In the genomic region with DNA sequence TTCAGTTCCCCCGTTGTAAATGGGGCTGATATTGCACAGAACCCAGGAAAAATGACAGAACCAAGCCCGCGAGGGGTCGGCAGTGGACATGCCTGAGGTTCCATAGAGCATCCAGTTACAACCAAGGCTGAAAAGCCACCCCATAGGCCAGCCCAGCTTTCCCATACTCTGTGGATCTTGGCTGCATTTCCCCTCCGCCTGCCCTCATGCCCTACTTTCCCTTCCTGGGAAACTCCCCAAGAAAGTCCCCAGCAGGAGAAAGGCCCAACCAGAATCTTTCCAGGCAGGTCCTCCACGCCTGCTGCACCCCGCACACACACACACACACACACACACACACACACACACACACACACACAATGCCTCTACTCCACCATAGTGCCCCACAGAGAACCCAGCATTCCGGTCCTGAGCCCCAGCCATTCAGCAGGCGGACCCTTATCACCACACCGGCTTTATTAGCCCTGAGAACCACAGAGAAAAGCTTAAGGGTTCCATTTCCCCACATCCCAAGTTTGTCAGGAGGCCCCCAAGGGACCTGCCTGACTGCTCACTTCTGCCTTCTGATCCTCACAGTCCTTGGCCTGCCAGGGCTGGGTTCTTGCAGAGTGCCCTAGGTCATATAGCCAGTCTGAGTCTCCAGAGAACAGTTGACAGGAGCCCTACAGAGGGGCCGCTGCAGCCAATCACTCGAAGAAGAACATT, we compare ENCODE assay signal across 12 mouse cellular contexts. TPM values are rescaled to one million over a fixed set of nuclear protein-coding genes. Genes with fewer than 3 reads are reported as not detected.
A peak's percentile ranks its signal among the peaks of the same experiment; 100 is the strongest.
DNase-seq lines count a peak whose midpoint lies in the region; ATAC-seq and TF ChIP-seq lines count a peak whose summit lies in the region.
"Had no signal": no experiment of that assay in that cellular context is flagged by ENCODE, and none has a peak within 500 bp of the region (broad histone marks: within the 10 kb centered on the region; RNA-seq: fewer than 3 reads in every experiment).

No protein-coding gene starts in this region.

- peak; percentile 25; the same call in 1 of the 2 replicates for ATAC-seq in forebrain, postnatal 0 days
- ATAC-seq in forebrain, embryonic 11.5 days (replicated peaks; ENCODE audit: low FRiP score) = no peak
- ATAC-seq in kidney, embryonic 14.5 days (ENCODE audit: low FRiP score, low TSS enrichment) = no peak
- ATAC-seq in heart, embryonic 15.5 days (replicated peaks; ENCODE audit: insufficient number of reproducible peaks, insufficient read depth, low FRiP score, low read depth) = no peak; the same call in 1 of the 2 replicates
- ATAC-seq: forebrain, embryonic 14.5 days had no signal

- no peaks in the 10 kb centered on the region for H3K9me3 ChIP-seq in forebrain, postnatal 0 days (ENCODE audit: low read length)
- H3K9me3 ChIP-seq in forebrain, embryonic 11.5 days (ENCODE audit: control insufficient read depth, low read length) = no peaks in the 10 kb centered on the region
- no peaks in the 10 kb centered on the region for H3K9me3 ChIP-seq in kidney, embryonic 14.5 days (ENCODE audit: control insufficient read depth, low read length)
- no peaks in the 10 kb centered on the region for H3K9me3 ChIP-seq in heart, embryonic 15.5 days (replicated peaks)
- H3K9me3 ChIP-seq: hindbrain, embryonic 15.5 days had no signal

- no peak overlapping the region for H3K4me3 ChIP-seq in forebrain, postnatal 0 days (ENCODE audit: low read depth, low read length)
- no peak overlapping the region for H3K4me3 ChIP-seq in forebrain, embryonic 11.5 days (ENCODE audit: low read depth, low read length)
- H3K4me3 ChIP-seq in kidney, embryonic 14.5 days (ENCODE audit: low read length) = peak overlapping the region; percentile 3; the same call in 1 of the 2 replicates
- peak overlapping the region; percentile 37 for H3K4me3 ChIP-seq in heart, embryonic 15.5 days
- H3K4me3 ChIP-seq: hindbrain, embryonic 15.5 days had no signal

- no peaks in the 10 kb centered on the region for H3K27me3 ChIP-seq in forebrain, postnatal 0 days (ENCODE audit: insufficient read depth, low read length)
- H3K27me3 ChIP-seq in forebrain, embryonic 11.5 days (ENCODE audit: control insufficient read depth, insufficient read depth, low read length) = no peaks in the 10 kb centered on the region
- no peaks in the 10 kb centered on the region for H3K27me3 ChIP-seq in kidney, embryonic 14.5 days (ENCODE audit: control insufficient read depth, insufficient read depth, low read length)
- H3K27me3 ChIP-seq in heart, embryonic 15.5 days = peaks cover 24% of the 10 kb centered on the region
- H3K27me3 ChIP-seq: hindbrain, embryonic 15.5 days had no signal

- WGBS in forebrain, postnatal 0 days = 73% methylated on average over 12 of the region's 12 CpGs
- WGBS in forebrain, embryonic 11.5 days = 71% methylated on average over 12 of the region's 12 CpGs
- 64% methylated on average over 11 of the region's 12 CpGs for WGBS in kidney, embryonic 14.5 days
- WGBS in heart, embryonic 15.5 days = 55% methylated on average over 12 of the region's 12 CpGs

- no peak overlapping the region for H3K9ac ChIP-seq in forebrain, postnatal 0 days
- H3K9ac ChIP-seq in forebrain, embryonic 11.5 days (ENCODE audit: low read length) = no peak overlapping the region
- H3K9ac ChIP-seq in kidney, embryonic 14.5 days (ENCODE audit: low read depth, low read length) = peak overlapping the region; percentile 28; the same call in 1 of the 2 replicates
- H3K9ac ChIP-seq in heart, embryonic 15.5 days = peak overlapping the region; percentile 33; the same call in 1 of the 2 replicates
- H3K9ac ChIP-seq: hindbrain, embryonic 15.5 days had no signal

- no peaks in the 10 kb centered on the region for H3K4me1 ChIP-seq in forebrain, postnatal 0 days (ENCODE audit: insufficient read depth)
- H3K4me1 ChIP-seq in forebrain, embryonic 11.5 days (replicated peaks; ENCODE audit: control insufficient read depth, insufficient read depth, low read length) = no peaks in the 10 kb centered on the region
- H3K4me1 ChIP-seq in kidney, embryonic 14.5 days (ENCODE audit: control insufficient read depth, insufficient read depth, low read length) = peaks cover 42% of the 10 kb centered on the region
- H3K4me1 ChIP-seq in heart, embryonic 15.5 days (replicated peaks) = peaks cover 46% of the 10 kb centered on the region
- H3K4me1 ChIP-seq: hindbrain, embryonic 15.5 days had no signal

- TF ChIP-seq CTCF in forebrain, postnatal 0 days (IDR thresholded peaks at IDR 0.05; ENCODE audit: low read depth) = no peak

- DNase-seq in forebrain, postnatal 0 days = no peak
- no peak for DNase-seq in forebrain, embryonic 11.5 days (ENCODE audit: low spot score)
- DNase-seq in kidney, adult 18-20 months = no peak
- peak; percentile 62 for DNase-seq in 3134 (ENCODE audit: extremely low read depth, insufficient read length, low spot score)
- DNase-seq in retina, embryonic 14.5 days (ENCODE audit: low spot score) = no peak
- no peak for DNase-seq in urinary bladder, postnatal 25 days (ENCODE audit: low spot score)
- DNase-seq: B cell, adult 2 months had no signal

- no peak overlapping the region for H3K27ac ChIP-seq in forebrain, postnatal 0 days (ENCODE audit: low read depth, low read length)
- no peak overlapping the region for H3K27ac ChIP-seq in forebrain, embryonic 11.5 days (ENCODE audit: low read depth, low read length)
- H3K27ac ChIP-seq in kidney, embryonic 14.5 days (ENCODE audit: low read depth, low read length) = peak overlapping the region; percentile 37; the same call in 1 of the 2 replicates
- H3K27ac ChIP-seq in heart, embryonic 15.5 days = peak overlapping the region; percentile 75
- H3K27ac ChIP-seq: hindbrain, embryonic 15.5 days; macrophage had no signal

- H3K4me2 ChIP-seq in forebrain, postnatal 0 days (ENCODE audit: low read depth) = no peak overlapping the region
- no peak overlapping the region for H3K4me2 ChIP-seq in forebrain, embryonic 11.5 days (ENCODE audit: low read depth, low read length, severe bottlenecking)
- peak overlapping the region; percentile 13; the same call in 1 of the 2 replicates for H3K4me2 ChIP-seq in kidney, embryonic 14.5 days (replicated peaks; ENCODE audit: low read depth, low read length)
- H3K4me2 ChIP-seq in heart, embryonic 15.5 days = peak overlapping the region; percentile 37
- H3K4me2 ChIP-seq: hindbrain, embryonic 15.5 days had no signal

- H3K36me3 ChIP-seq in forebrain, postnatal 0 days (ENCODE audit: insufficient read depth) = no peaks in the 10 kb centered on the region
- no peaks in the 10 kb centered on the region for H3K36me3 ChIP-seq in forebrain, embryonic 11.5 days (ENCODE audit: control insufficient read depth, insufficient read depth, low read length)
- no peaks in the 10 kb centered on the region for H3K36me3 ChIP-seq in kidney, embryonic 14.5 days (ENCODE audit: control insufficient read depth, insufficient read depth, low read length)
- H3K36me3 ChIP-seq in heart, embryonic 15.5 days = no peaks in the 10 kb centered on the region
- H3K36me3 ChIP-seq: hindbrain, embryonic 15.5 days had no signal

RNA-seq across cellular contexts. Expression of a gene that starts 1.4 kb away (rescaled TPM):
- total RNA-seq in forebrain, postnatal 0 days (2014; rRNA removed) = 2.4 and 2.6 TPM in 2 replicates
- polyA plus RNA-seq in forebrain, postnatal 0 days (2015; fragmentation: Nextera tagmentation; extraction: Ambion mirVana) = 3.1 TPM in 2 replicates
- 1.4 and 2.3 TPM in 2 replicates for polyA plus RNA-seq in forebrain, embryonic 11.5 days (2014; fragmentation: Nextera tagmentation; extraction: Ambion mirVana)
- 4.4 and 4.8 TPM in 2 replicates for polyA plus RNA-seq in kidney, embryonic 14.5 days (2014; fragmentation: Nextera tagmentation; extraction: Ambion mirVana)
- 6.6 and 8.3 TPM in 2 replicates for polyA plus RNA-seq in heart, embryonic 15.5 days (2015; fragmentation: Nextera tagmentation; extraction: Ambion mirVana)
- polyA plus RNA-seq: macrophage had no signal

RNA-seq across cellular contexts. Expression of a gene that starts 19.9 kb away (rescaled TPM):
- total RNA-seq in forebrain, postnatal 0 days (2014; rRNA removed) = 23.7 and 25.0 TPM in 2 replicates
- polyA plus RNA-seq in forebrain, postnatal 0 days (2015; fragmentation: Nextera tagmentation; extraction: Ambion mirVana) = 12.9 and 14.8 TPM in 2 replicates
- 0.80 and 0.99 TPM in 2 replicates for polyA plus RNA-seq in forebrain, embryonic 11.5 days (2014; fragmentation: Nextera tagmentation; extraction: Ambion mirVana)
- 2.3 and 2.5 TPM in 2 replicates for polyA plus RNA-seq in kidney, embryonic 14.5 days (2014; fragmentation: Nextera tagmentation; extraction: Ambion mirVana)
- polyA plus RNA-seq in heart, embryonic 15.5 days (2015; fragmentation: Nextera tagmentation; extraction: Ambion mirVana) = 0.09 and 0.28 TPM in 2 replicates
- polyA plus RNA-seq: macrophage had no signal

RNA-seq across cellular contexts. Expression of a gene that starts 20.5 kb away (rescaled TPM):
- 0.29 TPM in 1 of 2 replicates, not detected in the other for total RNA-seq in forebrain, postnatal 0 days (2014; rRNA removed)
- not detected in 2 replicates for polyA plus RNA-seq in forebrain, postnatal 0 days (2015; fragmentation: Nextera tagmentation; extraction: Ambion mirVana)
- polyA plus RNA-seq in forebrain, embryonic 11.5 days (2014; fragmentation: Nextera tagmentation; extraction: Ambion mirVana) = not detected in 2 replicates
- polyA plus RNA-seq in kidney, embryonic 14.5 days (2014; fragmentation: Nextera tagmentation; extraction: Ambion mirVana) = 0.13 TPM in 1 of 2 replicates, not detected in the other
- 0.11 and 0.15 TPM in 2 replicates for polyA plus RNA-seq in heart, embryonic 15.5 days (2015; fragmentation: Nextera tagmentation; extraction: Ambion mirVana)
- polyA plus RNA-seq: forebrain, embryonic 14.5 days; macrophage had no signal

RNA-seq across cellular contexts. Expression of a gene that starts 30.7 kb away (rescaled TPM):
- total RNA-seq in forebrain, postnatal 0 days (2014; rRNA removed) = 3.3 and 8.0 TPM in 2 replicates
- polyA plus RNA-seq in forebrain, postnatal 0 days (2015; fragmentation: Nextera tagmentation; extraction: Ambion mirVana) = 3.9 and 4.3 TPM in 2 replicates
- 1.5 and 1.6 TPM in 2 replicates for polyA plus RNA-seq in forebrain, embryonic 11.5 days (2014; fragmentation: Nextera tagmentation; extraction: Ambion mirVana)
- polyA plus RNA-seq in kidney, embryonic 14.5 days (2014; fragmentation: Nextera tagmentation; extraction: Ambion mirVana) = 1.1 and 1.2 TPM in 2 replicates
- polyA plus RNA-seq in heart, embryonic 15.5 days (2015; fragmentation: Nextera tagmentation; extraction: Ambion mirVana) = 0.26 and 0.63 TPM in 2 replicates
- polyA plus RNA-seq: macrophage had no signal

Comparison
In these comparisons a context has a peak if more than half of its experiments do, and no peak if none do; other contexts are left out.
1. H3K27ac ChIP-seq: peak in kidney, embryonic 14.5 days (single experiment) and heart, embryonic 15.5 days (single experiment); none in forebrain, postnatal 0 days (single experiment) and forebrain, embryonic 11.5 days (single experiment).
2. H3K4me2 ChIP-seq: peak in kidney, embryonic 14.5 days (single experiment) and heart, embryonic 15.5 days (single experiment); none in forebrain, postnatal 0 days (single experiment) and forebrain, embryonic 11.5 days (single experiment).
3. H3K4me3 ChIP-seq: peak in kidney, embryonic 14.5 days (single experiment) and heart, embryonic 15.5 days (single experiment); none in forebrain, postnatal 0 days (single experiment) and forebrain, embryonic 11.5 days (single experiment).
4. H3K9ac ChIP-seq: peak in kidney, embryonic 14.5 days (single experiment) and heart, embryonic 15.5 days (single experiment); none in forebrain, postnatal 0 days (single experiment) and forebrain, embryonic 11.5 days (single experiment).